Mouse (Mus musculus) left cerebral cortex, adult 11 months (tissue): ENCODE measurements around the gene Eif2ak4.

Experiments used
- DNase-seq: peaks from one replicate; pipeline ENCODE4 v3.0.0; 2022; ENCODE audit warnings: low spot score

Eif2ak4 gene

DNA sequence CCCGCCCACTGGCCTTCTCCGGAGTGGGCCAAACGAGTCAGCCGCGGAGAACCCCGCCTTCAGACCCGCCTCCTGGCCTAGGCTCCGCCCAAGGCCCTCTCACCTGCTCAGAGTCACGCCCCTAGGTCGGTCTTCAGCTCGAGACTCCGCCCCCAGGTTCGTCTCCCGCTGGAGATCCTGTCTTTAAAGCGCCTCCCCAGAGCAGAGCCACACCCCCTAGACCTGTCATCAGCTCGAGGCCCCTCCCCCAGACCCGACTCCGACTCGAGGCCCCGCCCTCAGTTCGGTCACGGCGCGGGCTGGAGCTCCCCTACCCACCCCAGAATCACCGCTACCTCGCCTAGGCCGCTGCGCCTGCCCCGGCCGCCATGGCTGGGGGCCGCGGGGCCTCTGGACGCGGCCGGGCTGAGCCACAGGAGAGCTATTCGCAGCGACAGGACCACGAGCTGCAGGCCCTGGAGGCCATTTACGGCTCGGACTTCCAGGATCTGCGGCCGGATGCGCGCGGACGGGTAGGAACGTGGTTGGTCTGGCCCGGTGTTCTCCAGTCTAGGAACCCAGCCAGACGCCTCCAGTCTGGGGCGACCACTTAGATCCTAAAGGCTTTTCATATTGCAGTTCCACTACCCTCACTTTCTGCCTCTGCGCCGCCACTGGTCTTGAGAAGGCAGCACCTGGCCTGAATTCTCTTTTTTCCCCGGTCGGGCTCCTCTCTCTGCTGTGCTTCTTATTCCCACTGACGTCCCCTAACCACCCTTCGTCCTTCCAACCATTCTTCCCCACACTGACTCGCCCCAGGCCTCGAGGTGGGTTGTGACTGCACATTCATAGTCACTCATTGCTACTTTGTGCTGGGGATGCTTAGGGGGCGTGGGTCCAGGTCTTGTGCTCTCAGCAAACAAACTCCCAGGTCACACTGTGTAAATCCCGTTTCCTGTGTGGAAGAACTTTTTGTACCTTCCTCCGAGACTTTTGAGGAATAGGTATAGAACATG is at the start of gene Eif2ak4:
Eif2ak4 (plus strand) TSS at position 278 of the 995 bp plus-strand sequence.
- DNase-seq: peak; percentile 99

DNA sequence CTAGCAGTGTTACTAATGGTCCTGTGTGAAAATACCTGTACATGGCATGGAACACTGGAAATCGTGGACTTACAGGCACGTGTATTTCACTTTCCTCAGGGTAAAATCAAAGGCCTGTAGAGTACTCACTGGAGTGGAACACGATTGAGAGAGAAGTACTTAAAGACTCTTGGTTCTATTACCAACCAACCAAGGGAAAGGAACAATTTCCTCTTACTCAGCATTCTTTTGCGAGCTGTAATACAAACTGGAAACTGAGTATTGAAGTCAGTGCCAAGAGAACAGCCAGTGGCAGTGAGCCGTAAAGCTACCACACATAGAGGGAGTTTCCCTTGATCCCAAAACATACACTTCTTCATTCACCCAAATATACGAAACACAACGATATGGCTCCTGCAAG is 47.1 kb upstream of the Eif2ak4 start:
- no peak for DNase-seq

DNA sequence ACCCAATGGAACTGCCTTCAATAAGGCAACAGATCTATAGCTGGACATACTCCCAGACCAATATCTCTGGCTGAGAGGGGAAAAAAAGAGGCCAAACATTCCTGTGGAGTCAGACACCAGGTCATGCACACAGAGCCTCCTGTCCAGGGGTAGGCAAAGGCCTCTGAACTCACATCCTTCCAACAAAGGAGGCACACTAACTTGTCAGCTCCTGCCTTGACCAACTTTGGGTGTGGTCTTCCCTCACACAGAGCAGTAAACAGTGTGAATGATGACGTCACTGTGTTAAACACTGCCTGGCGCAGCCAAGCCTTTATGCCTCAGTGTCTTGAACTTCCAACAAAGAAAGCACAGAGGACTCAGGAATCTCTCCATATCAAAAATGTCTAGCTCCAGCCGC is 44.5 kb upstream of the Eif2ak4 start:
- no peak for DNase-seq

DNA sequence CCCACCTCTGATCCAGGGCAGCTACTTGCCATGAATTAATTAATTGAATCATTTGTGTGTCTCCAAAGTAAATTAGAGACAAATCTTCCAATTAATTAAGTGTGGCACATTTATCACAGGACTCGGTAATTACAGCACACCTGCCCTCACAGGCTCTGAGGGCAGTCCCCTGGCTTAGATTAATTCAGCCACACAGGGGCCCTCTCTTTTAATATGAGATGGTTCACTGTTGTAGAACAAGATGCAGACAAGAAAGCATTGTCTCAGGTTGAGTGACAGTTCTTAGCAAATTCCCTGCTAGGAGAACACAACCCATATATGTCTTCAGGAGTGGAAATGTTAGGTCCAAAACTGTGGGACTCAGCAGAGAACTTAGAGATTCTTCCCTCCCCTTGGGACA is 42.9 kb upstream of the Eif2ak4 start:
- no peak for DNase-seq

DNA sequence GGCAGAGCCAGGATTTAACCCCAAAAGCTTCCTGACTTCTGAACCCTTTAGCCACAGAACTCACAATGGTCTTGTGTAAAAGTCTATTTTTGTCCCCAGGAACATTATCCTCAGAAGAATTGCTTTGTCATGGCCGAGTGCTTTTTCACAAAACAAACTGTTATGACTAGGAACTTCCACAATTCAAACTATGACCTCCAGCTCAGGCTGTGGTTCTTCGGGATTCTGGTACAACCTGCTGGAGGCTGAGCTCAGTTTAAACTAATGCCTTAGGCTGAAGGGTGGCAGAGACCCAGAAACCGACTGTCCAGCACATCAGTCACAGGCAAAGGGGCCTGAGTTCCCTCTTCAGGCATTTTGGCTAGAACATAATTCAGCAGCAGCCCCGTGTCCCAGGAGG is 34.9 kb upstream of the Eif2ak4 start:
- no peak for DNase-seq

- DNase-seq: no peak
Observed at GRCm38 (mm10) chr2:118353916-118354403, 34.5 kb upstream of the Eif2ak4 start.

DNA sequence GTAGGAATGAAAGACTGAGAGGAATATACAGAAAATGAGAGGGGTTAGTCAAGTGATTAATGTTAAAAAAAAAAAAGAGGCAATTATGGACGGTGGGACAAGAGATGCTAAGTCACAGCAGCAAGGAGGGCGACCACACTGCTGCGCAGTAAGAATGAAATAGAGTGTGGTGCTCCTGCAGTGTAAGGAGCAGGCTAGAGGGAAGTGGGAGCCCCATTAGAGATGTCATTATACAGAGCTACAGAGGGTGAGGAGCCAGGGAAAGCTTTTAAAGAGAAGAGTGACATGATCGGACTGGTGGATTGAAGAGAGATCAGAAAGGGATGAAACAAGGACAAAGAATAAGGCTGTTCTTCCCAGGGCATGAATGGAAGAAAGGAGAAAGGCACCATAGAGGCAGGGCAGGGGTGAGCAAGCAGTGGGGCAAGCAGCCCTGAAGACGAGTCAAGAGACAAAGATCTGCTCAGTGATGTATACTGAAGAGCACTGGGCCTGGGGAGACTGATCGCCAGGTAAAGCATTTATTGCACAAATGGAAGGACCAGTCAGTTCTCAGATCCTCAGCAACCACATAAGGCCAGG is 33.2 kb upstream of the Eif2ak4 start:
- no peak for DNase-seq

DNA sequence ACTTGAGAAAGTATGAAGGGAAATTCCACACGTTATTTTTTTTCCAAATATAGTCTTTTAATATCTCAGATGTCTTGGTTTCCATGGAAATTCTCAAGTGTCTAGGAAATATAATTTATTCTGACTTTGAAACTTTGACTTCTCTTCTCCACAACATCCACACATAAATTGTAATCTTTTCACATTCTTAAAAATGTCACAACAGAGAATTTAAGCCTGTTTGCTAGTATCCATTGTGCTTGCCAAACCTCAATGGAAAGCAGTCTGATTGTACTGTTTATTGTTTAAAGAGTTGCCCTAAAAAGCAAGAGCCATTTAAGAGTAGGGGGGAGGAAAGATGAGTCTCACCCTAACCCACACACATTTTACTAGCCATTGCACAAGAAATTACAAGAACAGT is 16.6 kb upstream of the Eif2ak4 start:
- DNase-seq: no peak

DNA sequence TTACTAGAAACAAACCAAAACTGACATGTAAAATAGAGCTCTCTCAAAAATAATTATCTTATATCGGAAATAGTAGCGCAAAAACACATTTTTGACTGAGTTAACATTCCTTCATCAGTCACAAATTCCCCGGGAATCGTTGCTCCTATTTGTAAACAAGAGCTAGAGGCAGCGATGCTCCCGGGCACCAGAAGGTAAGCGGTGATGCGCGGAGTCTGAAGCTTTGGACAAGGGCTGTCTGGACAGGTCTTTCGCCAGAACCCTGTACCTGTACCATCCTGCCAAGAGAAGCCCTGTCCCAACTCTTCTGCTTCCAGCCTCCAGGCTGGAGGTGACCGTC is 15.9 kb upstream of the Eif2ak4 start:
- DNase-seq: no peak

GRCm38 (mm10) chr2:118372901-118373571 is 15.4 kb upstream of the Eif2ak4 start, which contains the start of gene Gpr176:
Gene Gpr176, minus strand, starts transcription at chr2:118373419.
- no peak for DNase-seq

DNA sequence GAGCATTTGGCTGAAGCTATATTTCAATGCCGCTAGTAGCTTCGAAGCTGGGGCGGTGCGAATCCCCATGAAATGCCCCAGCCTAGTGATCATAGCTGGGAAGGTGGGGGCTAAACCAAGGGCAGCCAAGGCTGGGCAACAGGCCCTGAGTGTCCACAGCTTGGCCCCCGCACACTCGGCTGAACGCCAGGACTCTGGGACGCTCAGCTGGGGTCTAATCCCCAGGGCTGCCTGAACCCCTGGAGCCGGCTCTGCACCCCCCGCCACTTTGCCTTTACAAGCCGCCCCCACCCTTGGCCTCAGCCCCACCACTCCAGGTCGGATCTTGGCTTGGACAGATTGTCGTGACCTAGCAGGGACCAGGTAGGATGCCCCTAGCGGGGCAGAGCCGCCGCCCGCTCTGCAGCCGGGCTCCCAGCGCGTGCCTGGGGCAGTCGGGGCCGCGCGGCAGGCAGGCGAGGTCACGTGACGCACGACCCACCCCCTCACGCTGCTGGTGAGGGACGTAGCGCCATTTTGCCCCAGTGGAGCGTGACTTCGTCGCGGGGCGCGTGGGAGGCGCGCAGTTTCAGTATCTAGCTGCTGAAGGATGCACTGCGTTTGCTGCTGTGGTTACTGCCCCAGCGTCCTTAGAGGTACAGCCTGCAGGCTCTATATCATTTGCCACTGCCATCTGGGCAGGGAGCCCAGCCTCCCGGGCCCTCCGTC is 14.7 kb upstream of the Eif2ak4 start:
- peak; percentile 84 for DNase-seq

DNA sequence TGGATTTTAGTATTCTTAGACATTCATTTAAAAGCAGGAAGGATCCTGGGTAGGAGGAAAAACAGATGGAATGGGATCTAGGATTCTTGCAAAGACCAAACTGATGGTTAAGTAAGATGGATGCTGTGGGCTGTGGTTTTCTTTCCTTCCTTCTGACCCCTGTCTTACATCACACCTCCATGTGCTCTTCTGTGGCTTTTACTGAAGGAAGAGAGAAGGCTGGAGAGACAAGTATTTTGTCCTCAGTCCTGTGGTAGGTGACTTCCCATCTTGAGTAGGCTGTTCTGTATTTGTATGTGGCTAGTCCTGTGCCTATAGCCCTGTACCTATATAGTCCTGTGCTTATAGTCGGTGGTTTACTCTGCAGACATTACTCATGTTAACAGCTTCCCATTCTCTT is 12.9 kb upstream of the Eif2ak4 start:
- no peak for DNase-seq

DNA sequence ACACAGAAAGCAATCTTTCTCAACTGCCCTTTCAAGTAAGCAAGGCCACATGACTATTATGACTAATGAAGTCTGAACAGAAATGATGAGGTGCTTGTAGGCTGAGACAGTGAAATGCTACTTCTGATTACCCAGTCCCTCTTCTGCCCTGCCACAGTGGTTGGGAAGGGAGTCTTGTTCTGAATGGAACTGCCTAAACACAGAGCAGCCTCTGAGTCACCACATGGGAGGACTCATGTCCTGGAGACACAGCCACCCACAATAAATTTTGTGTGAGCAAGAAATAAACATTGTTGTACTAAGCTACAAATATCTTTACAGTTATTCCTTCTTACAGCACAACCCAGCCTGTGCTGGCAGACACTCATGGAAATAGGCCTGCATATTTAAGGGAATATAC is 12.5 kb upstream of the Eif2ak4 start:
- no peak for DNase-seq

DNA sequence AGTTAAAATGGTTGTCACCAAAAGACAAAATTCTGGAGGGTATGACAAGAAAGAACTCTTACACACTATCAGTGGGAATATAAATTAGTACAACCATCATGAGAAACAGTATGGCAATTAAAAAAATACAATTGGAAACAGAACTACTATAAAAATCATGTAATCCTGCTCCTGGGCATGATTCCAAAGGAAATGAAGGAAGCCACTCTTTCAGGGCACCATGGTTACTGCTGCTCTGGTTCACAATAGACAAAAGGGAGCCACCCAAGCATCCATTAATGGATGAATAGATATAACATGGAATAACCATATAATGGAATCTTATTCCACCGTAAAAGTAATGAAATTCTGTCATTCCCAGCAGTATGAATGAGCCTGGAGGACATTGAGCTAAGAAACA is 8.7 kb upstream of the Eif2ak4 start:
- DNase-seq: no peak

DNA sequence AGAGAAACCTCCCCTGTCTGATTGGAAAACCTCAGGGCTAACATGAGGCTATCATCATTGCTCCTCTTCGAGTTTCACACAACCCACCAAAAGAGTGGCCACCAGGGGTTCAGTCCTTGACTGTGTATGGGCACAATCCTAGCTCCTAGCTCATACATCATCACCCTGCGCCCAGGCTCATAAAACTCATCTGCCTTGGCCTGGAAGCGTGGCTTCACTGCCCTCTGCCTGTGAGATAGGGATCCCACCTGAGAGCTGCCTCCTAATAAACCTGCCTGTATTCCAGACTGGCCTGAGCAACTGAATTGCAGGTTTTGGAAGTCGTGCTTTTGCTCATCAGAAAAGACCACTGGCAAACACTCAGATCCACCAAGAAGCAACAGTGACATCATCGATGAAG is 5.0 kb upstream of the Eif2ak4 start:
- DNase-seq: no peak

GRCm38 (mm10) chr2:118389569-118389968 is 1.2 kb downstream of the Eif2ak4 start:
- DNase-seq: no peak

GRCm38 (mm10) chr2:118390072-118390471 is 1.7 kb downstream of the Eif2ak4 start:
- no peak for DNase-seq

DNA sequence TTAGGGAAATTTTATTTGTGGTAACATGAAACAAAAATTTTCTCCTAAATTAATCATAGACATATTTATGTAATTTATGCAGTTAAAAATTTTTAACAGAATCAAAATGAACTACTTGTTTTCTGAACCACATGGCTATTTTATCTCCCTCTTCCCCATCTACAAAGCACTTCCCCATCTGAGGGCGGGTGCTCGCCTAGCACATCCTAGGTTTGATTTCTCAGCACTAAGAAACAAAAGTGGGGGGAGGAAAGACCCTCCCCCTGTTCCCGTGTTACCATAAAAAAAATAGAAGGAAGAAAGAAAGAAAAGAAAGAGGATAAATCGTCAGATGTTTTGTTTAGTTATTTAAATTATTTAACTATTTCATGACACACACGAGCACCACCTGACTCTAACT is 2.8 kb downstream of the Eif2ak4 start:
- no peak for DNase-seq

DNA sequence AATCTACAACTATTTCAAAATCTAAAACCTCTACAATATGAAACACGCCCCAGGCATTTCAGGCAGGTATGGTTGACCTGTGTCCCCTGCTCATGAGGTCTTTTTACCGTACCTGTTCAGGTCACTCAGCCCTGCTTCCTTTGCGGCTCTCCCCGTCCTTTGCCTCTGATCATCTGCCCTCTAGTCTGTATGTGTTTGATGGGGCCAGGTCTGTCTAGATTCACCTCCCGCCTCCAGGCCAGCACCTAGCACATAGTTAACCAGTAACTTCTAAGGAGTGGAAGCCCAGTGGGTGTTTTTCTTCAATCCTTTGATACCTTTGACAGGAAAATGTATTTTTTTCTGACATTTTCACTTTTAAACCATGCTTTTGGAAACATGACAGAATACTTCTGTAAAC is 11.3 kb downstream of the Eif2ak4 start:
- DNase-seq: no peak

- no peak for DNase-seq
Observed at GRCm38 (mm10) chr2:118401834-118402727, 13.7 kb downstream of the Eif2ak4 start.

- no peak for DNase-seq
Observed at GRCm38 (mm10) chr2:118404336-118404735, 15.9 kb downstream of the Eif2ak4 start.
